Mouse (Mus musculus): ENCODE results near the gene Egln3. TPM values are rescaled to one million over a fixed set of nuclear protein-coding genes. Genes with fewer than 3 reads are reported as not detected.

Gene Egln3
- 2.2 TPM in 2 replicates for polyA plus RNA-seq (2016; fragmentation: Nextera tagmentation; extraction: Ambion mirVana)

- Histone ChIP-seq H3K36me3 (no peaks in the 10 kb centered on the region), H3K9ac (replicated peaks) (peak within 1 kb of the TSS; percentile 64), H3K27me3 (peaks cover 40% of the 10 kb centered on the region), H3K4me3 (peak within 1 kb of the TSS; percentile 62), H3K9me3 (no peaks in the 10 kb centered on the region), H3K4me1 (peaks cover 29% of the 10 kb centered on the region), H3K27ac (replicated peaks) (no peak within 1 kb of the TSS), H3K4me2 (replicated peaks) (peak within 1 kb of the TSS; percentile 100)
- under 1% methylated on average over 19 of the region's 25 CpGs for WGBS
- ATAC-seq (ENCODE audit: low FRiP score, low read depth): peak; percentile 89
These were observed at the start of gene Egln3 for GRCm38 (mm10) chr12:54203656-54204045. Gene Egln3, minus strand, starts transcription at chr12:54203860.

- no peak for ATAC-seq (ENCODE audit: low FRiP score, low read depth)
- H3K4me3 ChIP-seq: no peak overlapping the region
- no peaks in the 10 kb centered on the region for H3K36me3 ChIP-seq
- H3K4me2 ChIP-seq (replicated peaks): no peak overlapping the region
- no peak overlapping the region for H3K9ac ChIP-seq (replicated peaks)
- no peaks in the 10 kb centered on the region for H3K27me3 ChIP-seq
- H3K4me1 ChIP-seq: no peaks in the 10 kb centered on the region
- 90% methylated on average over 4 of the region's 4 CpGs for WGBS
- H3K27ac ChIP-seq (replicated peaks): no peak overlapping the region
- H3K9me3 ChIP-seq: no peaks in the 10 kb centered on the region
These were observed 49.8 kb upstream of the Egln3 start for GRCm38 (mm10) chr12:54253449-54253848.

- H3K4me2 ChIP-seq (replicated peaks): no peak overlapping the region
- no peaks in the 10 kb centered on the region for H3K27me3 ChIP-seq
- ATAC-seq (ENCODE audit: low FRiP score, low read depth): no peak
- H3K4me1 ChIP-seq: no peaks in the 10 kb centered on the region
- H3K27ac ChIP-seq (replicated peaks): no peak overlapping the region
- no peak overlapping the region for H3K9ac ChIP-seq (replicated peaks)
- no peak overlapping the region for H3K4me3 ChIP-seq
- H3K9me3 ChIP-seq: no peaks in the 10 kb centered on the region
- no peaks in the 10 kb centered on the region for H3K36me3 ChIP-seq
- 85% methylated on average over 9 of the region's 9 CpGs for WGBS
These were observed 48.3 kb upstream of the Egln3 start for GRCm38 (mm10) chr12:54251942-54252400.

- ATAC-seq (ENCODE audit: low FRiP score, low read depth): no peak
- no peak overlapping the region for H3K27ac ChIP-seq (replicated peaks)
- no peak overlapping the region for H3K4me3 ChIP-seq
- H3K4me1 ChIP-seq: no peaks in the 10 kb centered on the region
- no peaks in the 10 kb centered on the region for H3K9me3 ChIP-seq
- WGBS: 93% methylated on average over 7 of the region's 7 CpGs
- H3K9ac ChIP-seq (replicated peaks): no peak overlapping the region
- H3K36me3 ChIP-seq: no peaks in the 10 kb centered on the region
- H3K27me3 ChIP-seq: 0 out of 2 replicates have a peak, but pooled peaks cover 5% of the 10 kb centered on the region
- no peak overlapping the region for H3K4me2 ChIP-seq (replicated peaks)
These were observed 44.2 kb upstream of the Egln3 start for GRCm38 (mm10) chr12:54247835-54248234.

GRCm38 (mm10) chr12:54243158-54243557 lies 39.5 kb upstream of the Egln3 start:
- no peak overlapping the region for H3K4me3 ChIP-seq
- 0 out of 2 replicates have a peak, but pooled peaks cover 5% of the 10 kb centered on the region for H3K27me3 ChIP-seq
- H3K4me2 ChIP-seq (replicated peaks): no peak overlapping the region
- H3K36me3 ChIP-seq: no peaks in the 10 kb centered on the region
- no peaks in the 10 kb centered on the region for H3K9me3 ChIP-seq
- WGBS: 85% methylated on average over 5 of the region's 5 CpGs
- H3K27ac ChIP-seq (replicated peaks): no peak overlapping the region
- ATAC-seq (ENCODE audit: low FRiP score, low read depth): no peak
- no peak overlapping the region for H3K9ac ChIP-seq (replicated peaks)
- H3K4me1 ChIP-seq: no peaks in the 10 kb centered on the region

GRCm38 (mm10) chr12:54241976-54242375 lies 38.3 kb upstream of the Egln3 start:
- H3K36me3 ChIP-seq: no peaks in the 10 kb centered on the region
- no peaks in the 10 kb centered on the region for H3K4me1 ChIP-seq
- H3K27me3 ChIP-seq: 0 out of 2 replicates have a peak, but pooled peaks cover 5% of the 10 kb centered on the region
- WGBS: 88% methylated on average over 6 of the region's 6 CpGs
- H3K4me3 ChIP-seq: no peak overlapping the region
- no peaks in the 10 kb centered on the region for H3K9me3 ChIP-seq
- H3K27ac ChIP-seq (replicated peaks): no peak overlapping the region
- no peak overlapping the region for H3K9ac ChIP-seq (replicated peaks)
- no peak for ATAC-seq (ENCODE audit: low FRiP score, low read depth)
- H3K4me2 ChIP-seq (replicated peaks): no peak overlapping the region

- Histone ChIP-seq H3K9ac (replicated peaks) (no peak overlapping the region), H3K27me3 (no peaks in the 10 kb centered on the region), H3K4me2 (replicated peaks) (no peak overlapping the region), H3K4me3 (no peak overlapping the region), H3K27ac (replicated peaks) (no peak overlapping the region), H3K4me1 (peaks cover 10% of the 10 kb centered on the region; the same call in 1 of the 2 replicates), H3K36me3 (no peaks in the 10 kb centered on the region), H3K9me3 (0 out of 2 replicates have a peak, but pooled peaks cover 6% of the 10 kb centered on the region)
- 92% methylated on average over 6 of the region's 6 CpGs for WGBS
- no peak for ATAC-seq (ENCODE audit: low FRiP score, low read depth)
These were observed 30.1 kb upstream of the Egln3 start for GRCm38 (mm10) chr12:54233794-54234193.

- WGBS: 56% methylated on average over 7 of the region's 7 CpGs
- Histone ChIP-seq H3K27ac (replicated peaks) (no peak overlapping the region), H3K4me2 (replicated peaks) (no peak overlapping the region), H3K27me3 (no peaks in the 10 kb centered on the region), H3K36me3 (no peaks in the 10 kb centered on the region), H3K4me1 (peaks cover 10% of the 10 kb centered on the region; the same call in 1 of the 2 replicates), H3K4me3 (no peak overlapping the region), H3K9me3 (0 out of 2 replicates have a peak, but pooled peaks cover 6% of the 10 kb centered on the region), H3K9ac (replicated peaks) (no peak overlapping the region)
- no peak for ATAC-seq (ENCODE audit: low FRiP score, low read depth)
These were observed 29.4 kb upstream of the Egln3 start for GRCm38 (mm10) chr12:54232996-54233603.

- Histone ChIP-seq H3K27me3 (no peaks in the 10 kb centered on the region), H3K36me3 (no peaks in the 10 kb centered on the region), H3K27ac (replicated peaks) (no peak overlapping the region), H3K4me1 (peaks cover 10% of the 10 kb centered on the region; the same call in 1 of the 2 replicates), H3K4me3 (no peak overlapping the region), H3K9me3 (0 out of 2 replicates have a peak, but pooled peaks cover 6% of the 10 kb centered on the region), H3K9ac (replicated peaks) (no peak overlapping the region), H3K4me2 (replicated peaks) (no peak overlapping the region)
- 12% methylated on average over 5 of the region's 5 CpGs for WGBS
- no peak for ATAC-seq (ENCODE audit: low FRiP score, low read depth)
These were observed 28.8 kb upstream of the Egln3 start for GRCm38 (mm10) chr12:54232456-54232855.

GRCm38 (mm10) chr12:54227551-54227950 lies 23.9 kb upstream of the Egln3 start:
- Histone ChIP-seq H3K27me3 (no peaks in the 10 kb centered on the region), H3K36me3 (no peaks in the 10 kb centered on the region), H3K4me1 (peaks cover 4% of the 10 kb centered on the region; the same call in 1 of the 2 replicates), H3K4me2 (replicated peaks) (no peak overlapping the region), H3K9me3 (no peaks in the 10 kb centered on the region), H3K27ac (replicated peaks) (no peak overlapping the region), H3K4me3 (no peak overlapping the region), H3K9ac (replicated peaks) (no peak overlapping the region)
- no peak for ATAC-seq (ENCODE audit: low FRiP score, low read depth)
- 71% methylated on average over 8 of the region's 8 CpGs for WGBS

GRCm38 (mm10) chr12:54226341-54226740 lies 22.7 kb upstream of the Egln3 start:
- ATAC-seq (ENCODE audit: low FRiP score, low read depth): no peak

GRCm38 (mm10) chr12:54225610-54226009 lies 21.9 kb upstream of the Egln3 start:
- Histone ChIP-seq H3K4me1 (no peaks in the 10 kb centered on the region), H3K4me2 (replicated peaks) (no peak overlapping the region), H3K36me3 (no peaks in the 10 kb centered on the region), H3K9me3 (no peaks in the 10 kb centered on the region), H3K27ac (replicated peaks) (no peak overlapping the region), H3K4me3 (no peak overlapping the region), H3K27me3 (no peaks in the 10 kb centered on the region), H3K9ac (replicated peaks) (no peak overlapping the region)
- WGBS: 78% methylated on average over 4 of the region's 4 CpGs
- ATAC-seq (ENCODE audit: low FRiP score, low read depth): no peak

More at GRCm38 (mm10) chr12:54226341-54226740, 22.7 kb upstream of the Egln3 start:
- Histone ChIP-seq H3K4me1 (no peaks in the 10 kb centered on the region), H3K27ac (replicated peaks) (no peak overlapping the region), H3K27me3 (no peaks in the 10 kb centered on the region), H3K4me2 (replicated peaks) (no peak overlapping the region), H3K36me3 (no peaks in the 10 kb centered on the region), H3K9ac (replicated peaks) (no peak overlapping the region), H3K9me3 (no peaks in the 10 kb centered on the region), H3K4me3 (no peak overlapping the region)
- 38% methylated on average over 2 of the region's 2 CpGs for WGBS
